Mouse (Mus musculus) liver, embryonic 13.5 days (tissue): ENCODE data around the gene Strn. TPM values are rescaled to one million over a fixed set of nuclear protein-coding genes. Genes with fewer than 3 reads are reported as not detected.

ENCODE experiments used
- ATAC-seq: fragments of 200-750 bp; cut with Nextera tagmentation; 2 replicates; pipeline ENCODE4 v1.8.0; 2017; ENCODE audit warnings: low read depth, mild to moderate bottlenecking, moderate number of reproducible peaks, moderate library complexity
- DNase-seq: peaks from one replicate; pipeline ENCODE4 v3.0.0; 2022
- H3K27ac ChIP-seq: fragments of 300-500 bp; sonication (generic); 2 replicates; pipeline ENCODE4 v1.5.1; 2015; ENCODE audit warnings: moderate library complexity, mild to moderate bottlenecking, inconsistent platforms
- H3K27me3 ChIP-seq: fragments of 300-500 bp; sonication (generic); 2 replicates; pipeline ENCODE4 v1.6.1; 2015; ENCODE audit warnings: mild to moderate bottlenecking, inconsistent platforms
- H3K36me3 ChIP-seq: fragments of 300-500 bp; sonication (generic); 2 replicates; pipeline ENCODE4 v1.6.1; 2015; ENCODE audit warnings: mild to moderate bottlenecking, inconsistent platforms
- H3K4me1 ChIP-seq: fragments of 300-500 bp; sonication (generic); replicated peaks from 2 replicates; pipeline ENCODE4 v1.6.1; 2015; ENCODE audit warnings: inconsistent platforms
- H3K4me2 ChIP-seq: fragments of 300-500 bp; sonication (generic); 2 replicates; pipeline ENCODE4 v1.6.1; 2015; ENCODE audit warnings: inconsistent platforms, mild to moderate bottlenecking, moderate library complexity
- H3K4me3 ChIP-seq: fragments of 300-500 bp; sonication (generic); replicated peaks from 2 replicates; pipeline ENCODE4 v1.5.1; 2015; ENCODE audit warnings: mild to moderate bottlenecking, inconsistent platforms
- H3K9ac ChIP-seq: fragments of 300-500 bp; sonication (generic); 2 replicates; pipeline ENCODE4 v1.6.1; 2015; ENCODE audit warnings: mild to moderate bottlenecking, inconsistent platforms
- H3K9me3 ChIP-seq: fragments of 300-500 bp; sonication (generic); replicated peaks from 2 replicates; pipeline ENCODE4 v1.6.1; 2016; ENCODE audit warnings: inconsistent platforms
- WGBS: fragments of 180-500 bp; shearing (Covaris S2); methylation state at CpG from one replicate; pipeline ENCODE4 v1.1.7; 2015; ENCODE audit not compliant: insufficient replicate concordance; 5-methylcytosine and 5-hydroxymethylcytosine counted together
- polyA plus RNA-seq: library from polyadenylated mRNA; unstranded; fragments of >200 nt; fragmentation: Nextera tagmentation; extraction: Ambion mirVana; gene quantifications from 2 replicates; pipeline ENCODE4 v1.2.1, GENCODE M21; 2015

Gene Strn
- polyA plus RNA-seq, 1 experiment from 2014 or later = 2.3 TPM

GRCm38 (mm10) chr17:78738416-78738815 lies 1.4 kb upstream of the Strn start:
- Histone ChIP-seq H3K4me2 (no peak overlapping the region), H3K9me3 (no peaks in the 10 kb centered on the region), H3K27ac (no peak overlapping the region), H3K4me3 (no peak overlapping the region), H3K9ac (no peak overlapping the region), H3K4me1 (peaks cover 24% of the 10 kb centered on the region), H3K36me3 (no peaks in the 10 kb centered on the region), H3K27me3 (no peaks in the 10 kb centered on the region)
- WGBS = 45% methylated on average over 1 of the region's 1 CpGs
- DNase-seq (no peak), ATAC-seq (no peak)

DNA sequence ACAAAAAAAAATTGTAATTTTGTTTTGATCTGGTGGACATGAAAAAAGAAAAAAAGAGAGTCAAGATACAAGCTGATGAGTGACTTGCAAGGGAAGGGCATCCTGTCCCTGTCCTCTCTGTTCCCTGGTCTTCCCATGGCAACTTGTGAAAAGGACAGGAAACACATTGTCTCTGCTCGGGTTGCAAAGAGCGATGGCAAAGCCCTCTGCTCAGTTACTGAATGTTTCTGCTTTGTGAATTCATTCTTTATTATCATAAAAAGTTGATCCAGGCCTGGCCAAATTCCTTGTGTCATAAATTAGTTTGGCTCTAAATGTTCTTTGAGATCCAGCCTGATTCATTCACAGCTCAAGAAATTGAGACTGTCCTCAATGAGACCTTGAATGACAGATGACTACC lies 775 bp upstream of the Strn start:
- H3K4me1 ChIP-seq = peaks cover 24% of the 10 kb centered on the region
- no peak overlapping the region for H3K9ac ChIP-seq
- H3K4me2 ChIP-seq = no peak overlapping the region
- H3K27me3 ChIP-seq = no peaks in the 10 kb centered on the region
- H3K27ac ChIP-seq = no peak overlapping the region
- no peaks in the 10 kb centered on the region for H3K9me3 ChIP-seq
- WGBS = 53% methylated on average over 2 of the region's 2 CpGs
- DNase-seq (no peak), ATAC-seq (no peak)
- H3K4me3 ChIP-seq = no peak overlapping the region
- no peaks in the 10 kb centered on the region for H3K36me3 ChIP-seq

DNA sequence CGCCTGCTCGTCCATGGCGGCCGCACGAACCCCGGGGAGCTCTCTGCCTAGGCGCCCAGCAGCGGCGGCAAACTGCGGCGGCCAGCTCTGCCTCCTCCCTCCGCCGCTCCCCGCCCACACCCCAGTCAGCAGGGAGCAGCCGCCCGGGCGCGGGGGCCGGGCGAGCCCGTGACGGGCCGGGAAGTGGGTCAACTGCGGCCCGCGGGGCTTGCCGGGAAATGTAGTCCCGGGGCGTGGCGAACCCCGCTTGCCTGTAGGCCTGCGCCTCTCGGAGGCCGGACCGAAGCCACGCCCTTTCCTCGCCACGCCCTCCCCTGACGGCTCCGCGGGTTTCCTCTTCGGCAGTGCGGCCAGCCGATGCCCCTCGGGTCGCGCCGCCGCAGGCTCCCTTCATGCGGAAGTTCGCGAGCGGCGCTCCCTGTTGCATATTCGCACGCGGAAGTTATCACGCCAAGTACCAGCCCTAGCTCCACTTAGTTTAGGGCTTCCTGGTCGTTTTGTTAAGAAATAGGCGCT lies 465 bp downstream of the Strn start:
- under 1% methylated on average over 60 of the region's 60 CpGs for WGBS
- Histone ChIP-seq H3K4me3 (peak overlapping the region; percentile 94), H3K4me2 (peak overlapping the region; percentile 91), H3K9me3 (no peaks in the 10 kb centered on the region), H3K27me3 (no peaks in the 10 kb centered on the region), H3K9ac (peak overlapping the region; percentile 94), H3K36me3 (no peaks in the 10 kb centered on the region), H3K27ac (peak overlapping the region; percentile 94), H3K4me1 (peaks cover 24% of the 10 kb centered on the region)
- peak; percentile 98 for ATAC-seq
- DNase-seq = peak; percentile 100

- Histone ChIP-seq H3K4me2 (peak overlapping the region; percentile 87), H3K4me3 (peak overlapping the region; percentile 94), H3K27ac (peak overlapping the region; percentile 94), H3K9ac (peak overlapping the region; percentile 94), H3K4me1 (peaks cover 24% of the 10 kb centered on the region), H3K36me3 (no peaks in the 10 kb centered on the region), H3K9me3 (no peaks in the 10 kb centered on the region), H3K27me3 (no peaks in the 10 kb centered on the region)
- peak; percentile 74 for ATAC-seq
- WGBS = 1% methylated on average over 36 of the region's 39 CpGs
- DNase-seq = peak; percentile 18
Measured at GRCm38 (mm10) chr17:78735731-78736472, 1.1 kb downstream of the Strn start.

DNA sequence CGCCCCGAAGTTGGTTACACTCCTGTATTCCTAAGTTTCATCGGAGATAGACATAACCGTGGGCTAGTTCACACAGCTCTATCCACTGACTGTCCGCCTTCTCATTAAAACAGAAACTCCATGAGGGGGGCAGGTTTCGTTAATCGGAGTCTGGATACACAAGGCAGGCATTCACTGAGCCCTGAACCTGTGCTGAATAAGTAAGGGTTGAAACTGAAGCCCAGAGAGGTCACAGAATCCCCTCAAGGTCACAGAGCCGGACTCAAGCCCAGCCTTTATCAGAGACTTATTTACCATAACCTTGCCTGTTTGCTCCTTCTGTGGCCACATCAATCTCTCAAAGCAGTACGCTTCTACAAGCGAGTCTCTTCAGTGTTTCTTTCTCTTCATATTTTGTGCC lies 2.2 kb downstream of the Strn start:
- 76% methylated on average over 10 of the region's 10 CpGs for WGBS
- H3K36me3 ChIP-seq = no peaks in the 10 kb centered on the region
- peak overlapping the region; percentile 94 for H3K4me3 ChIP-seq
- H3K9ac ChIP-seq = peak overlapping the region; percentile 94
- 0 out of 2 replicates have a peak overlapping the region, but pooled peaks have one; percentile 27 for H3K27ac ChIP-seq
- H3K9me3 ChIP-seq = no peaks in the 10 kb centered on the region
- no peaks in the 10 kb centered on the region for H3K27me3 ChIP-seq
- DNase-seq = no peak
- H3K4me1 ChIP-seq = peaks cover 24% of the 10 kb centered on the region
- H3K4me2 ChIP-seq = peak overlapping the region; percentile 87
- ATAC-seq = no peak

DNA sequence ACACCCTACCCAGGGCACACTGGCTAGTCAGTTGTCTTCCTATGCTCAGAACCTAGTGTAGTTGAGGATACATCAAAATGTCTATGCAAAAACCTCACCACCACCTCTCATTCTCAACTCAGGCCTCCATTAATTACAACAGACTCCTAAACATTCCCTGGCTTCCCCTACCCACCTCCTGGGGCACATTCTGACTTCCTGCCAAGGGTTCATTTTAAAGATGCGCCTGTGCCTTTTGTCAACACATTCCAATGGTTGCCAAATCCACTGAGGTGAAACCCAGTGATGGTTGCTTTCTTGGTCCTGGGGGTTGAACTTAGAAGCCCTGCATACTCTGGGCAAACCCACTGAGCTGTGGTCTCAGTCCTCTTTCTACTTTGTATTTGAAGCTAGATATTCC lies 4.9 kb downstream of the Strn start:
- Histone ChIP-seq H3K4me2 (no peak overlapping the region), H3K36me3 (no peaks in the 10 kb centered on the region), H3K4me3 (no peak overlapping the region), H3K9ac (no peak overlapping the region), H3K9me3 (no peaks in the 10 kb centered on the region), H3K27ac (no peak overlapping the region), H3K4me1 (peaks cover 20% of the 10 kb centered on the region), H3K27me3 (no peaks in the 10 kb centered on the region)
- WGBS = 80% methylated on average over 1 of the region's 1 CpGs
- ATAC-seq = no peak
- DNase-seq = no peak

- no peak for ATAC-seq
- Histone ChIP-seq H3K9ac (no peak overlapping the region), H3K4me1 (peaks cover 24% of the 10 kb centered on the region), H3K27ac (no peak overlapping the region), H3K4me2 (no peak overlapping the region), H3K9me3 (no peaks in the 10 kb centered on the region), H3K27me3 (no peaks in the 10 kb centered on the region), H3K36me3 (no peaks in the 10 kb centered on the region), H3K4me3 (no peak overlapping the region)
- WGBS = 85% methylated on average over 14 of the region's 14 CpGs
- no peak for DNase-seq
Measured at GRCm38 (mm10) chr17:78726746-78727449, 10.1 kb downstream of the Strn start.

DNA sequence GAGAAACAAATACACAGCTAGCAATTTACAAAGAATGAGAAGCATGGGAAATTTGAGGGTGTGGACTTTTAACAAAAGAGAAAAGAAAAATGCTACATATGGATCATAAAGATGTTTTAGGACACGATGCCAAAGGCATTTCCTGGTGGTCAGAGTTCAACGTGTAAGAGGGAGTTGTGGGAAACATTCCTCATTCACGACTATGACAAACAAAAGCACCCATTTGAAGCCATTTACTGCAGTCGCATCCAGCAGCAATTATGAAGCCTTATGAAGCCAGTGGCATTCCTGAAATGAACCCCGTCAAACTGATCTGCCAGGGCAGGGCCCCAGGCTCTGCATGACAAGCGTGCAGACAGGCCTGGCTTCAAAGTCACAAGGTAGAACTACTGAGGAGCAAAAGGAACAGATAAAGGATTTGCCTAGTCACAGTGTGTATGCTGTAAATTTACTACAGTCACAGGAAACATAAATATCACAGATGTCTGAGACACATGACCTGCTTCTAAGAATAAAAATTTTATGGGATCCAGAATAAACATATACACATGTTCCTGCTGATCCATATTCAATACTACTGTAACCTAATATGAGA lies 12.4 kb downstream of the Strn start:
- Histone ChIP-seq H3K9ac (no peak overlapping the region), H3K36me3 (no peaks in the 10 kb centered on the region), H3K27ac (peak overlapping the region; percentile 54), H3K9me3 (no peaks in the 10 kb centered on the region), H3K27me3 (no peaks in the 10 kb centered on the region), H3K4me2 (no peak overlapping the region), H3K4me1 (peaks cover 24% of the 10 kb centered on the region), H3K4me3 (no peak overlapping the region)
- 39% methylated on average over 6 of the region's 6 CpGs for WGBS
- ATAC-seq (peak; percentile 98), DNase-seq (peak; percentile 53)

- H3K4me2 ChIP-seq = no peak overlapping the region
- H3K27ac ChIP-seq = no peak overlapping the region
- no peak for ATAC-seq
- DNase-seq = no peak
- WGBS = 76% methylated on average over 7 of the region's 7 CpGs
- no peaks in the 10 kb centered on the region for H3K9me3 ChIP-seq
- H3K4me3 ChIP-seq = no peak overlapping the region
- peaks cover 24% of the 10 kb centered on the region for H3K4me1 ChIP-seq
- H3K27me3 ChIP-seq = no peaks in the 10 kb centered on the region
- H3K36me3 ChIP-seq = peaks cover 11% of the 10 kb centered on the region
- no peak overlapping the region for H3K9ac ChIP-seq
Measured at GRCm38 (mm10) chr17:78721690-78722089, 15.3 kb downstream of the Strn start.

DNA sequence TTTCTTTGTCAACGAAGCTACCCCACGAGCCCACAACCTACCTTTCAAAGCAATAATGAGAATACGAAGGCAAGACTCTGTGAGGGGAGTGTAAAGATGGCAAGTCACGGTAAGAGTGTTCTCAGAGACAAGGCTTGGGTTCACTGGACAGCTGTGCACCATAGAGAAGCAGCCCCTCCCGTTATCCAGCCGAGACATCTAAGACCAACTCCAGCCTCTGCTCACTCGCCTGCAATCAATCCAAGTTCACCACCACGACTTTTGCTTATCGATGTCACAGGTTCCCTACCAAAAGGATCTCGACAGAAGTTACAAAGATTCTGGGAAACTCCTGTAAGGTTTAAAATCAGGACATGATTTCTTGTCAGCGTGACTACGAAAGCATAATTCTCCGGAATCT lies 17.9 kb downstream of the Strn start:
- DNase-seq (no peak), ATAC-seq (no peak)
- Histone ChIP-seq H3K27ac (no peak overlapping the region), H3K9ac (no peak overlapping the region), H3K36me3 (peaks cover 11% of the 10 kb centered on the region), H3K4me3 (no peak overlapping the region), H3K9me3 (no peaks in the 10 kb centered on the region), H3K4me2 (no peak overlapping the region), H3K27me3 (no peaks in the 10 kb centered on the region), H3K4me1 (peaks cover 8% of the 10 kb centered on the region)
- WGBS = 86% methylated on average over 13 of the region's 13 CpGs

GRCm38 (mm10) chr17:78710258-78710657 lies 26.7 kb downstream of the Strn start:
- DNase-seq (no peak), ATAC-seq (no peak)
- Histone ChIP-seq H3K4me2 (no peak overlapping the region), H3K9me3 (no peaks in the 10 kb centered on the region), H3K27ac (no peak overlapping the region), H3K4me1 (no peaks in the 10 kb centered on the region), H3K36me3 (peaks cover 6% of the 10 kb centered on the region; the same call in 1 of the 2 replicates), H3K9ac (no peak overlapping the region), H3K27me3 (no peaks in the 10 kb centered on the region), H3K4me3 (no peak overlapping the region)
- WGBS = 58% methylated on average over 2 of the region's 2 CpGs
